Mouse (Mus musculus): ENCODE results near the gene Dab2ip.
A peak's percentile ranks its signal among the peaks of the same experiment; 100 is the strongest.

Gene Dab2ip

GRCm38 (mm10) chr2:35558826-35559550, 922 bp downstream of the Dab2ip start:
- no peak for DNase-seq (ENCODE audit: low spot score)

- DNase-seq (ENCODE audit: low spot score), result no peak
Measured at GRCm38 (mm10) chr2:35559551-35559835, 1.4 kb downstream of the Dab2ip start.

GRCm38 (mm10) chr2:35563722-35564121, 5.7 kb downstream of the Dab2ip start:
- DNase-seq (ENCODE audit: low spot score), result no peak

GRCm38 (mm10) chr2:35565051-35565836, 7.2 kb downstream of the Dab2ip start:
- no peak for DNase-seq (ENCODE audit: low spot score)

GRCm38 (mm10) chr2:35566957-35567693, 9.1 kb downstream of the Dab2ip start:
- no peak for DNase-seq (ENCODE audit: low spot score)

GRCm38 (mm10) chr2:35567694-35568149, 9.7 kb downstream of the Dab2ip start:
- DNase-seq (ENCODE audit: low spot score), result no peak

- DNase-seq (ENCODE audit: low spot score), result no peak
Measured at GRCm38 (mm10) chr2:35570743-35571142, 12.7 kb downstream of the Dab2ip start.

- no peak for DNase-seq (ENCODE audit: low spot score)
Measured at GRCm38 (mm10) chr2:35574643-35575042, 16.6 kb downstream of the Dab2ip start.

- no peak for DNase-seq (ENCODE audit: low spot score)
Measured at GRCm38 (mm10) chr2:35576675-35577074, 18.6 kb downstream of the Dab2ip start.

- no peak for DNase-seq (ENCODE audit: low spot score)
Measured at GRCm38 (mm10) chr2:35580111-35580510, 22.0 kb downstream of the Dab2ip start.

- DNase-seq (ENCODE audit: low spot score), result peak; percentile 78
Measured at GRCm38 (mm10) chr2:35581501-35582340, 23.7 kb downstream of the Dab2ip start.

- peak; percentile 69 for DNase-seq (ENCODE audit: low spot score)
Measured at GRCm38 (mm10) chr2:35582341-35582941, 24.4 kb downstream of the Dab2ip start.

GRCm38 (mm10) chr2:35583406-35583805, 25.3 kb downstream of the Dab2ip start:
- no peak for DNase-seq (ENCODE audit: low spot score)

- DNase-seq (ENCODE audit: low spot score), result no peak
Measured at GRCm38 (mm10) chr2:35584011-35584410, 25.9 kb downstream of the Dab2ip start.

GRCm38 (mm10) chr2:35588368-35588767, 30.3 kb downstream of the Dab2ip start:
- DNase-seq (ENCODE audit: low spot score), result no peak

GRCm38 (mm10) chr2:35589385-35589784, 31.3 kb downstream of the Dab2ip start:
- DNase-seq (ENCODE audit: low spot score), result no peak

- no peak for DNase-seq (ENCODE audit: low spot score)
Measured at GRCm38 (mm10) chr2:35589800-35590199, 31.7 kb downstream of the Dab2ip start.

- DNase-seq (ENCODE audit: low spot score), result no peak
Measured at GRCm38 (mm10) chr2:35591961-35592724, 34.1 kb downstream of the Dab2ip start.

- no peak for DNase-seq (ENCODE audit: low spot score)
Measured at GRCm38 (mm10) chr2:35592725-35593392, 34.8 kb downstream of the Dab2ip start.

- no peak for DNase-seq (ENCODE audit: low spot score)
Measured at GRCm38 (mm10) chr2:35593889-35594288, 35.8 kb downstream of the Dab2ip start.

All from yolk sac, embryonic 10.5 days (tissue).